Mouse (Mus musculus): ENCODE measurements around the gene Tmem274.

DNA sequence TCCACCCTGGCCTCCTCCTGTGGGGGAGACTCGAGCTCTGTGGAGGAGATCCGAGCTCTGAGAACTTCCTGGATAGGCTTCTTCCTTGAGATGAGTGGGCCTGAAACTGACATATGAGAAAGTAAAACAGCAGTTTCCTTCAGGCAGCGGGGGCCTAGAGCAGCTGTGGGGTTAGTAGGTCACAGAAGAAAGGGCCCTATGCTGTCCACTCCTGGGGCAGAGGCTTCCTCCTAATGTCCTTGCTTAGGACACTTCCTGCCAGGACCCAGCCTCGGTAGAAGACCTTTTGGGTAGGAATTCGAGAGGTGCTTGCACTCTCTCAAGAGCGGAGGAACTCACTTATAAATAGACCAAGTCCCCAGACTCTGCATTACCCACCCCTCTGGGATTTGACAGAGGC is 52.5 kb downstream of the Tmem274 start:
- TF ChIP-seq CTCF (IDR thresholded peaks at IDR 0.05), result no peak
- no peak for TF ChIP-seq POLR2A (IDR thresholded peaks at IDR 0.05; ENCODE audit: insufficient read depth, low read depth, low read length)
- TF ChIP-seq EP300 (IDR thresholded peaks at IDR 0.05; ENCODE audit: insufficient read depth, low read depth, low read length), result no peak

All from heart, adult 2 months (tissue).